Mouse (Mus musculus) spleen, adult 2 months (tissue): ENCODE measurements at regions not wholly inside any gene's neighbourhood (a gene's known extent, or its start where the extent isn't known, plus 50 kb on each side); places are given as distances from the start of the nearest gene placed in this dataset.

ENCODE experiments used
- DNase-seq, 2 experiments: peaks; one replicate each; pipeline versions ENCODE4 v3.0.0 to v3.0.0-alpha.2; 2012 to 2021; ENCODE audit warnings: low spot score in 2 of 2, low read depth in 1 of 2
- H3K27ac ChIP-seq: fragments of 200-500 bp; 2 replicates; pipeline ENCODE4 v1.5.1; 2012; ENCODE audit warnings: low read length, inconsistent platforms; ENCODE audit not compliant: insufficient read depth
- H3K27me3 ChIP-seq: fragments of 200-500 bp; 2 replicates; pipeline ENCODE4 v1.6.1; 2012; ENCODE audit warnings: mild to moderate bottlenecking, moderate library complexity, low read length, inconsistent platforms; ENCODE audit not compliant: control insufficient read depth, insufficient read depth
- H3K36me3 ChIP-seq: fragments of 200-500 bp; 2 replicates; pipeline ENCODE4 v1.6.1; 2012; ENCODE audit warnings: mild to moderate bottlenecking, low read length, inconsistent platforms; ENCODE audit not compliant: control insufficient read depth, insufficient read depth
- H3K4me1 ChIP-seq: fragments of 200-500 bp; 2 replicates; pipeline ENCODE4 v1.6.1; 2011; ENCODE audit warnings: inconsistent platforms; ENCODE audit not compliant: control insufficient read depth, insufficient read depth, insufficient read length
- H3K4me3 ChIP-seq: fragments of 200-500 bp; 2 replicates; pipeline ENCODE4 v1.5.1; 2011; ENCODE audit warnings: mild to moderate bottlenecking, inconsistent platforms; ENCODE audit not compliant: insufficient read depth, insufficient read length; ENCODE audit errors: extremely low read depth
- CTCF ChIP-seq: fragments of 200-500 bp; IDR thresholded peaks from 2 replicates; pipeline ENCODE4 v1.5.1; 2011; ENCODE audit warnings: mild to moderate bottlenecking, inconsistent platforms; ENCODE audit not compliant: insufficient read depth, insufficient read length, insufficient replicate concordance; ENCODE audit errors: extremely low read depth
- POLR2A ChIP-seq: fragments of 200-500 bp; IDR thresholded peaks from 2 replicates; pipeline ENCODE4 v1.6.1; 2011; ENCODE audit warnings: low read depth, low read length, inconsistent platforms
- WGBS: fragments of 180-500 bp; shearing (Covaris S2); methylation state at CpG from one replicate; pipeline ENCODE4 v1.1.7; 2018; 5-methylcytosine and 5-hydroxymethylcytosine counted together

- 86% methylated on average over 10 of the region's 10 CpGs for WGBS
- no peaks in the 10 kb centered on the region for H3K4me1 ChIP-seq
- H3K36me3 ChIP-seq, result no peaks in the 10 kb centered on the region
- no peak overlapping the region for H3K4me3 ChIP-seq
- H3K27me3 ChIP-seq, result no peaks in the 10 kb centered on the region
- TF ChIP-seq CTCF, result no peak
- no peak for TF ChIP-seq POLR2A
- no peak overlapping the region for H3K27ac ChIP-seq
- DNase-seq, result no peak
Measured at GRCm38 (mm10) chr4:152832757-152833363, 355.2 kb upstream of the Kcnab2 start.

GRCm38 (mm10) chr4:152825185-152825584 is 347.5 kb upstream of the Kcnab2 start:
- Histone ChIP-seq H3K27me3 (no peaks in the 10 kb centered on the region), H3K27ac (no peak overlapping the region), H3K4me3 (no peak overlapping the region), H3K4me1 (no peaks in the 10 kb centered on the region), H3K36me3 (no peaks in the 10 kb centered on the region)
- WGBS, result 24% methylated on average over 11 of the region's 12 CpGs
- TF ChIP-seq CTCF, result no peak
- no peak for TF ChIP-seq POLR2A
- no peak for DNase-seq

- Histone ChIP-seq H3K27me3 (no peaks in the 10 kb centered on the region), H3K4me1 (no peaks in the 10 kb centered on the region), H3K27ac (no peak overlapping the region), H3K4me3 (no peak overlapping the region), H3K36me3 (no peaks in the 10 kb centered on the region)
- 31% methylated on average over 17 of the region's 17 CpGs for WGBS
- DNase-seq, result no peak
- TF ChIP-seq CTCF (no peak), POLR2A (no peak)
Measured at GRCm38 (mm10) chr4:152816139-152816757, 338.6 kb upstream of the Kcnab2 start.

GRCm38 (mm10) chr4:152806611-152807010 is 328.9 kb upstream of the Kcnab2 start:
- H3K27me3 ChIP-seq, result no peaks in the 10 kb centered on the region
- TF ChIP-seq POLR2A, result no peak
- no peak for TF ChIP-seq CTCF
- no peaks in the 10 kb centered on the region for H3K36me3 ChIP-seq
- H3K4me3 ChIP-seq, result no peak overlapping the region
- DNase-seq, result no peak
- 78% methylated on average over 7 of the region's 7 CpGs for WGBS
- H3K27ac ChIP-seq, result no peak overlapping the region
- no peaks in the 10 kb centered on the region for H3K4me1 ChIP-seq

- H3K27ac ChIP-seq, result no peak overlapping the region
- no peaks in the 10 kb centered on the region for H3K27me3 ChIP-seq
- WGBS, result 17% methylated on average over 10 of the region's 10 CpGs
- no peaks in the 10 kb centered on the region for H3K4me1 ChIP-seq
- TF ChIP-seq POLR2A, result no peak
- no peak for TF ChIP-seq CTCF
- no peaks in the 10 kb centered on the region for H3K36me3 ChIP-seq
- no peak overlapping the region for H3K4me3 ChIP-seq
- no peak for DNase-seq
Measured at GRCm38 (mm10) chr4:152799392-152799791, 321.7 kb upstream of the Kcnab2 start.

- Histone ChIP-seq H3K4me1 (no peaks in the 10 kb centered on the region), H3K27ac (no peak overlapping the region), H3K4me3 (no peak overlapping the region), H3K27me3 (no peaks in the 10 kb centered on the region), H3K36me3 (no peaks in the 10 kb centered on the region)
- DNase-seq, result no peak
- 75% methylated on average over 7 of the region's 7 CpGs for WGBS
- TF ChIP-seq POLR2A, result no peak
- TF ChIP-seq CTCF, result no peak
Measured at GRCm38 (mm10) chr4:152788431-152788830, 310.8 kb upstream of the Kcnab2 start.

- no peak for DNase-seq
- Histone ChIP-seq H3K27me3 (no peaks in the 10 kb centered on the region), H3K36me3 (no peaks in the 10 kb centered on the region), H3K4me3 (no peak overlapping the region), H3K4me1 (no peaks in the 10 kb centered on the region), H3K27ac (no peak overlapping the region)
- 96% methylated on average over 2 of the region's 2 CpGs for WGBS
- TF ChIP-seq POLR2A (no peak), CTCF (no peak)
Measured at GRCm38 (mm10) chr4:152784972-152785371, 307.3 kb upstream of the Kcnab2 start.
